Mouse (Mus musculus) heart, embryonic 13.5 days (tissue): ENCODE data around the gene Arhgef2. TPM values are rescaled to one million over a fixed set of nuclear protein-coding genes. Genes with fewer than 3 reads are reported as not detected.

Experiments used
- ATAC-seq: fragments of 200-750 bp; cut with Nextera tagmentation; 2 replicates; pipeline ENCODE4 v1.8.0; 2017; ENCODE audit warnings: moderate TSS enrichment; ENCODE audit not compliant: insufficient number of reproducible peaks, low FRiP score, low TSS enrichment; ENCODE audit errors: extremely low read depth
- H3K27ac ChIP-seq: fragments of 300-500 bp; sonication (generic); replicated peaks from 2 replicates; pipeline ENCODE4 v1.5.1; 2015; ENCODE audit warnings: moderate library complexity, mild to moderate bottlenecking, inconsistent platforms
- H3K27me3 ChIP-seq: fragments of 300-500 bp; sonication (generic); replicated peaks from 2 replicates; pipeline ENCODE4 v1.6.1; 2015; ENCODE audit warnings: mild to moderate bottlenecking, inconsistent platforms
- H3K36me3 ChIP-seq: fragments of 300-500 bp; sonication (generic); 2 replicates; pipeline ENCODE4 v1.6.1; 2015; ENCODE audit warnings: mild to moderate bottlenecking, inconsistent platforms
- H3K4me1 ChIP-seq: fragments of 300-500 bp; sonication (generic); 2 replicates; pipeline ENCODE4 v1.6.1; 2015; ENCODE audit warnings: inconsistent platforms
- H3K4me2 ChIP-seq: fragments of 300-500 bp; sonication (generic); 2 replicates; pipeline ENCODE4 v1.6.1; 2015; ENCODE audit warnings: inconsistent platforms, mild to moderate bottlenecking, moderate library complexity
- H3K4me3 ChIP-seq: fragments of 300-500 bp; sonication (generic); 2 replicates; pipeline ENCODE4 v1.5.1; 2015; ENCODE audit warnings: moderate library complexity, mild to moderate bottlenecking, inconsistent platforms
- H3K9ac ChIP-seq: fragments of 300-500 bp; sonication (generic); 2 replicates; pipeline ENCODE4 v1.6.1; 2015; ENCODE audit warnings: inconsistent platforms, mild to moderate bottlenecking, moderate library complexity
- H3K9me3 ChIP-seq: fragments of 300-500 bp; sonication (generic); 2 replicates; pipeline ENCODE4 v1.6.1; 2016; ENCODE audit warnings: inconsistent platforms
- WGBS: fragments of 180-500 bp; shearing (Covaris S2); methylation state at CpG from one replicate; pipeline ENCODE4 v1.1.7; 2015; ENCODE audit warnings: mixed read lengths; 5-methylcytosine and 5-hydroxymethylcytosine counted together
- polyA plus RNA-seq: library from polyadenylated mRNA; unstranded; fragments of >200 nt; fragmentation: Nextera tagmentation; extraction: Ambion mirVana; gene quantifications from 2 replicates; pipeline ENCODE4 v1.2.1, GENCODE M21; 2015

Arhgef2 gene
- polyA plus RNA-seq, 1 experiment from 2014 or later: 73.1 TPM

- Histone ChIP-seq H3K9me3 (no peaks in the 10 kb centered on the region), H3K4me1 (no peaks in the 10 kb centered on the region), H3K27me3 (no peaks in the 10 kb centered on the region), H3K4me2 (no peak overlapping the region), H3K36me3 (peaks cover 74% of the 10 kb centered on the region), H3K27ac (no peak overlapping the region), H3K4me3 (no peak overlapping the region), H3K9ac (no peak overlapping the region)
- ATAC-seq: no peak
- WGBS: 60% methylated on average over 6 of the region's 6 CpGs
Measured at GRCm38 (mm10) chr3:88646426-88646995, 40.7 kb downstream of the Arhgef2 start.

DNA sequence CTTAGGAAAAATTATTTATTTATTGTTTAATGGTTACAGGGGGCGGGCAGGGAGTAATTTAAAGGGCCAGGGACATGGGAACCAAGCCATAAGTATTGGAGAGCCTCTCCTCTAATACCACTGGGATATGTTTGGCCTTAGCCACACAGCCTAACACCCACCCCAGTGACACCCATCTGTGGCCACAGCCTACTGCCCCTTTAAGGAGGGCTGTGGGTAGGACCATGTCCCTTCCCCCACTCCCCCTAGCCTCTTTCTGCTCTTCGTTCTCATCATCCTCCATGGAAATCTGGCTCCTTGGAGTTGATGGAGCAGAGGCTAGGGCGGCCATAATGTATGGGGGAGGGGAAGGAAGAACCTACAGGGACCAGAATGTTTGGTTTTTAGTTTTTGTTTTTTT, 41.3 kb downstream of the Arhgef2 start:
- 0 out of 2 replicates have a peak, but pooled peaks have one; percentile 21 for ATAC-seq
- H3K27ac ChIP-seq: no peak overlapping the region
- H3K9me3 ChIP-seq: no peaks in the 10 kb centered on the region
- H3K27me3 ChIP-seq: no peaks in the 10 kb centered on the region
- H3K4me2 ChIP-seq: no peak overlapping the region
- H3K36me3 ChIP-seq: peaks cover 68% of the 10 kb centered on the region
- H3K4me3 ChIP-seq: no peak overlapping the region
- no peak overlapping the region for H3K9ac ChIP-seq
- no peaks in the 10 kb centered on the region for H3K4me1 ChIP-seq
- 75% methylated on average over 3 of the region's 3 CpGs for WGBS

- H3K9ac ChIP-seq: no peak overlapping the region
- H3K9me3 ChIP-seq: no peaks in the 10 kb centered on the region
- H3K4me1 ChIP-seq: no peaks in the 10 kb centered on the region
- H3K4me3 ChIP-seq: no peak overlapping the region
- no peaks in the 10 kb centered on the region for H3K27me3 ChIP-seq
- H3K27ac ChIP-seq: no peak overlapping the region
- WGBS: 81% methylated on average over 14 of the region's 14 CpGs
- H3K4me2 ChIP-seq: no peak overlapping the region
- H3K36me3 ChIP-seq: peaks cover 60% of the 10 kb centered on the region
- no peak for ATAC-seq
Measured at GRCm38 (mm10) chr3:88647779-88648413, 42.1 kb downstream of the Arhgef2 start.

GRCm38 (mm10) chr3:88648452-88649168, 42.8 kb downstream of the Arhgef2 start:
- Histone ChIP-seq H3K9ac (no peak overlapping the region), H3K4me2 (no peak overlapping the region), H3K36me3 (peaks cover 53% of the 10 kb centered on the region), H3K9me3 (no peaks in the 10 kb centered on the region), H3K4me1 (peaks cover 6% of the 10 kb centered on the region), H3K4me3 (no peak overlapping the region), H3K27me3 (no peaks in the 10 kb centered on the region), H3K27ac (no peak overlapping the region)
- 79% methylated on average over 12 of the region's 12 CpGs for WGBS
- ATAC-seq: no peak

DNA sequence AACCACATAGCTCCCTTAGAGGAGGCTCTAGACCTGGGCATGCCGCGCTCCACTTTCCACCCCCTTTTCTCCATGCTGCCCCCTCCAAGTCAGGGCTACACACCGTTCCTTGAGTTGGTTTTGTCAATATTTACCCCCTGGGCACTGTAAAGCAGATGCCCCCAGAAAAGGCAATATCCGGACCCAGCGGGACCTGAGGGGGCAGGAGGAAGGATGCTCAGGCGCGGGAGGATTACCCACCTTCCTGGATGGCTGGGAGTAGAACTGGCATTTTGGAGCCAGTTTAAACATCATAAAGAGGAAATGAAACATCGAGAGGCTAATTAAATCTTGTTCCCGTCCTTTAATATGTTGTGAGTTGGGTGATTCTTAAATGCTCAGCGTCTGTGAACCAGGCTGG, 43.4 kb downstream of the Arhgef2 start:
- Histone ChIP-seq H3K4me2 (no peak overlapping the region), H3K4me3 (no peak overlapping the region), H3K27me3 (no peaks in the 10 kb centered on the region), H3K36me3 (peaks cover 47% of the 10 kb centered on the region), H3K9ac (no peak overlapping the region), H3K4me1 (peaks cover 12% of the 10 kb centered on the region), H3K9me3 (no peaks in the 10 kb centered on the region), H3K27ac (no peak overlapping the region)
- ATAC-seq: no peak
- 80% methylated on average over 10 of the region's 10 CpGs for WGBS

DNA sequence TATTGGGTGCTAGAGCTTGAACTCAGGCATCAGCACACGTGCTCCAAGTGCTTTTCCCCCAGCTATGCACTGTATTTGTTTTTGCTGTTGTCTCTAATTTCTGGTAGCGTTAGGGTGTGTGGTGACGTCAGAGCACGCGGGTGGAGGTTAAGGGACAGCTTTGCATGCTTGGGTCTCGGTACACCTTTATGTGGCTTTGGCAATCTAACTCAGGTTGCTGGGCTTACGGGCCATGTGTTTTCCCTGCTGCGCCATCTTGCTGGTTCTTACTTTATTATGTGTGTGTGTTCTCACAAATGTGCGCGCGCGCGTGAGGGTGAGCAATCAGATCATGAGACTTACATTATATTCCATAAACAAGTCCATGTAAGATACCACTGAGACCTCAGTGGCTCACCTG, 44.2 kb downstream of the Arhgef2 start:
- Histone ChIP-seq H3K4me1 (peaks cover 20% of the 10 kb centered on the region), H3K36me3 (peaks cover 39% of the 10 kb centered on the region), H3K4me2 (no peak overlapping the region), H3K9me3 (no peaks in the 10 kb centered on the region), H3K27ac (no peak overlapping the region), H3K4me3 (no peak overlapping the region), H3K27me3 (no peaks in the 10 kb centered on the region), H3K9ac (no peak overlapping the region)
- no peak for ATAC-seq
- WGBS: 88% methylated on average over 13 of the region's 13 CpGs

- no peaks in the 10 kb centered on the region for H3K9me3 ChIP-seq
- no peak for ATAC-seq
- H3K27me3 ChIP-seq: no peaks in the 10 kb centered on the region
- no peak overlapping the region for H3K4me3 ChIP-seq
- peaks cover 28% of the 10 kb centered on the region for H3K4me1 ChIP-seq
- H3K27ac ChIP-seq: no peak overlapping the region
- peaks cover 30% of the 10 kb centered on the region for H3K36me3 ChIP-seq
- H3K4me2 ChIP-seq: no peak overlapping the region
- 68% methylated on average over 13 of the region's 13 CpGs for WGBS
- H3K9ac ChIP-seq: no peak overlapping the region
Measured at GRCm38 (mm10) chr3:88650713-88651504, 45.1 kb downstream of the Arhgef2 start.

GRCm38 (mm10) chr3:88651669-88652618, 46.2 kb downstream of the Arhgef2 start:
- Histone ChIP-seq H3K27me3 (no peaks in the 10 kb centered on the region), H3K9me3 (no peaks in the 10 kb centered on the region), H3K4me1 (peaks cover 28% of the 10 kb centered on the region), H3K9ac (no peak overlapping the region), H3K4me3 (no peak overlapping the region), H3K27ac (no peak overlapping the region), H3K36me3 (peaks cover 19% of the 10 kb centered on the region), H3K4me2 (no peak overlapping the region)
- no peak for ATAC-seq
- WGBS: 63% methylated on average over 18 of the region's 18 CpGs

- H3K4me1 ChIP-seq: peaks cover 28% of the 10 kb centered on the region
- H3K27ac ChIP-seq: no peak within 1 kb of the TSS; the same call in 1 of the 2 replicates
- H3K9me3 ChIP-seq: no peaks in the 10 kb centered on the region
- no peak within 1 kb of the TSS for H3K4me3 ChIP-seq
- peaks cover 9% of the 10 kb centered on the region for H3K36me3 ChIP-seq
- H3K4me2 ChIP-seq: no peak within 1 kb of the TSS
- H3K9ac ChIP-seq: no peak within 1 kb of the TSS
- WGBS: 84% methylated on average over 17 of the region's 17 CpGs
- no peaks in the 10 kb centered on the region for H3K27me3 ChIP-seq
- no peak for ATAC-seq
Measured at GRCm38 (mm10) chr3:88652846-88653515, 47.2 kb downstream of the Arhgef2 start, which contains the start of gene Rxfp4. Gene Rxfp4 (minus strand): TSS chr3:88653142.
